Mouse (Mus musculus) heart, postnatal 0 days (tissue): ENCODE data around the gene Lama4.
A peak's percentile ranks its signal among the peaks of the same experiment; 100 is the strongest.

Source experiments
- CTCF ChIP-seq: IDR thresholded peaks from 2 replicates; pipeline ENCODE4 v1.5.1; 2016; ENCODE audit warnings: antibody characterized with exemption, control low read depth, low read depth
- EP300 ChIP-seq: IDR thresholded peaks from 2 replicates; pipeline ENCODE4 v1.6.1; 2016; ENCODE audit warnings: antibody characterized with exemption, low read depth

GRCm38 (mm10) chr10:39096981-39097380 is 131.7 kb downstream of the Lama4 start:
- TF ChIP-seq CTCF, result peak; percentile 49
- TF ChIP-seq EP300, result no peak
